Mouse (Mus musculus): ENCODE results near the gene Rho. TPM values are rescaled to one million over a fixed set of nuclear protein-coding genes. Genes with fewer than 3 reads are reported as not detected.

Gene Rho
- total RNA-seq, 1 experiment from 2014 or later, result 0.10 TPM

GRCm38 (mm10) chr6:115909940-115910339 lies 21.6 kb upstream of the Rho start:
- ATAC-seq (replicated peaks in 1 of 2; ENCODE audit: insufficient read depth in 1 of 2, low FRiP score in 2 of 2, low TSS enrichment in 1 of 2, low read depth in 1 of 2, poor library complexity in 2 of 2, severe bottlenecking in 2 of 2), result peak; percentile 36 to 58; a peak in 2 of 4 replicates

GRCm38 (mm10) chr6:115911763-115912162 lies 19.8 kb upstream of the Rho start:
- no peak for ATAC-seq (replicated peaks in 1 of 2; ENCODE audit: insufficient read depth in 1 of 2, low FRiP score in 2 of 2, low TSS enrichment in 1 of 2, low read depth in 1 of 2, poor library complexity in 2 of 2, severe bottlenecking in 2 of 2)

GRCm38 (mm10) chr6:115913482-115913881 lies 18.1 kb upstream of the Rho start:
- no peak for ATAC-seq (replicated peaks in 1 of 2; ENCODE audit: insufficient read depth in 1 of 2, low FRiP score in 2 of 2, low TSS enrichment in 1 of 2, low read depth in 1 of 2, poor library complexity in 2 of 2, severe bottlenecking in 2 of 2)

GRCm38 (mm10) chr6:115914511-115915202 lies 16.9 kb upstream of the Rho start:
- no peak for ATAC-seq (replicated peaks in 1 of 2; ENCODE audit: insufficient read depth in 1 of 2, low FRiP score in 2 of 2, low TSS enrichment in 1 of 2, low read depth in 1 of 2, poor library complexity in 2 of 2, severe bottlenecking in 2 of 2)

- no peak for ATAC-seq (replicated peaks in 1 of 2; ENCODE audit: insufficient read depth in 1 of 2, low FRiP score in 2 of 2, low TSS enrichment in 1 of 2, low read depth in 1 of 2, poor library complexity in 2 of 2, severe bottlenecking in 2 of 2)
These were observed 15.7 kb upstream of the Rho start for GRCm38 (mm10) chr6:115915601-115916445.

GRCm38 (mm10) chr6:115916611-115917010 lies 14.9 kb upstream of the Rho start:
- ATAC-seq (replicated peaks in 1 of 2; ENCODE audit: insufficient read depth in 1 of 2, low FRiP score in 2 of 2, low TSS enrichment in 1 of 2, low read depth in 1 of 2, poor library complexity in 2 of 2, severe bottlenecking in 2 of 2), result no peak

GRCm38 (mm10) chr6:115918615-115919014 lies 12.9 kb upstream of the Rho start:
- no peak for ATAC-seq (replicated peaks in 1 of 2; ENCODE audit: insufficient read depth in 1 of 2, low FRiP score in 2 of 2, low TSS enrichment in 1 of 2, low read depth in 1 of 2, poor library complexity in 2 of 2, severe bottlenecking in 2 of 2)

GRCm38 (mm10) chr6:115919876-115920275 lies 11.7 kb upstream of the Rho start:
- no peak for ATAC-seq (replicated peaks in 1 of 2; ENCODE audit: insufficient read depth in 1 of 2, low FRiP score in 2 of 2, low TSS enrichment in 1 of 2, low read depth in 1 of 2, poor library complexity in 2 of 2, severe bottlenecking in 2 of 2)

GRCm38 (mm10) chr6:115924829-115925228 lies 6.7 kb upstream of the Rho start:
- ATAC-seq (replicated peaks in 1 of 2; ENCODE audit: insufficient read depth in 1 of 2, low FRiP score in 2 of 2, low TSS enrichment in 1 of 2, low read depth in 1 of 2, poor library complexity in 2 of 2, severe bottlenecking in 2 of 2), result no peak

GRCm38 (mm10) chr6:115926416-115926815 lies 5.1 kb upstream of the Rho start:
- no peak for ATAC-seq (replicated peaks in 1 of 2; ENCODE audit: insufficient read depth in 1 of 2, low FRiP score in 2 of 2, low TSS enrichment in 1 of 2, low read depth in 1 of 2, poor library complexity in 2 of 2, severe bottlenecking in 2 of 2)

GRCm38 (mm10) chr6:115927292-115928242 lies 4.0 kb upstream of the Rho start:
- ATAC-seq (replicated peaks in 1 of 2; ENCODE audit: insufficient read depth in 1 of 2, low FRiP score in 2 of 2, low TSS enrichment in 1 of 2, low read depth in 1 of 2, poor library complexity in 2 of 2, severe bottlenecking in 2 of 2), result no peak

- ATAC-seq (replicated peaks in 1 of 2; ENCODE audit: insufficient read depth in 1 of 2, low FRiP score in 2 of 2, low TSS enrichment in 1 of 2, low read depth in 1 of 2, poor library complexity in 2 of 2, severe bottlenecking in 2 of 2), result no peak
These were observed 1.5 kb upstream of the Rho start for GRCm38 (mm10) chr6:115930018-115930417.

GRCm38 (mm10) chr6:115932391-115932790 lies 843 bp downstream of the Rho start:
- no peak for ATAC-seq (replicated peaks in 1 of 2; ENCODE audit: insufficient read depth in 1 of 2, low FRiP score in 2 of 2, low TSS enrichment in 1 of 2, low read depth in 1 of 2, poor library complexity in 2 of 2, severe bottlenecking in 2 of 2)

- ATAC-seq (replicated peaks in 1 of 2; ENCODE audit: insufficient read depth in 1 of 2, low FRiP score in 2 of 2, low TSS enrichment in 1 of 2, low read depth in 1 of 2, poor library complexity in 2 of 2, severe bottlenecking in 2 of 2), result no peak
These were observed 4.0 kb downstream of the Rho start for GRCm38 (mm10) chr6:115935544-115935943.

GRCm38 (mm10) chr6:115938011-115938410 lies 6.5 kb downstream of the Rho start:
- no peak for ATAC-seq (replicated peaks in 1 of 2; ENCODE audit: insufficient read depth in 1 of 2, low FRiP score in 2 of 2, low TSS enrichment in 1 of 2, low read depth in 1 of 2, poor library complexity in 2 of 2, severe bottlenecking in 2 of 2)

GRCm38 (mm10) chr6:115938798-115939197 lies 7.2 kb downstream of the Rho start:
- no peak for ATAC-seq (replicated peaks in 1 of 2; ENCODE audit: insufficient read depth in 1 of 2, low FRiP score in 2 of 2, low TSS enrichment in 1 of 2, low read depth in 1 of 2, poor library complexity in 2 of 2, severe bottlenecking in 2 of 2)

GRCm38 (mm10) chr6:115940603-115941002 lies 9.1 kb downstream of the Rho start:
- no peak for ATAC-seq (replicated peaks in 1 of 2; ENCODE audit: insufficient read depth in 1 of 2, low FRiP score in 2 of 2, low TSS enrichment in 1 of 2, low read depth in 1 of 2, poor library complexity in 2 of 2, severe bottlenecking in 2 of 2)
